Mouse (Mus musculus) limb, embryonic 14.5 days (tissue): ENCODE results near the gene Pip4p1. TPM values are rescaled to one million over a fixed set of nuclear protein-coding genes. Genes with fewer than 3 reads are reported as not detected.
"Not testable (repeated sequence)": the region's sequence is repeated elsewhere in the genome, so short reads cannot be mapped to it uniquely, and the experiment has no call there.

Experiments
- ATAC-seq: fragments of 200-750 bp; cut with Nextera tagmentation; 2 replicates; pipeline ENCODE4 v1.8.0; 2017; ENCODE audit warnings: low read depth, moderate number of reproducible peaks, moderate TSS enrichment; ENCODE audit not compliant: low FRiP score
- DNase-seq: peaks from one replicate; pipeline ENCODE4 v3.0.0-alpha.2; 2015; ENCODE audit warnings: low spot score
- H3K27ac ChIP-seq: fragments of 300-500 bp; sonication (generic); replicated peaks from 2 replicates; pipeline ENCODE4 v1.5.1; 2014; ENCODE audit warnings: low read depth, mild to moderate bottlenecking, low read length, moderate library complexity, mixed read lengths
- H3K27me3 ChIP-seq: fragments of 300-500 bp; sonication (generic); 2 replicates; pipeline ENCODE4 v1.6.1; 2014; ENCODE audit warnings: low read length, mixed read lengths; ENCODE audit not compliant: control insufficient read depth, insufficient read depth
- H3K36me3 ChIP-seq: fragments of 300-500 bp; sonication (generic); 2 replicates; pipeline ENCODE4 v1.6.1; 2014; ENCODE audit warnings: mild to moderate bottlenecking, low read length, moderate library complexity, mixed read lengths; ENCODE audit not compliant: control insufficient read depth, insufficient read depth
- H3K4me1 ChIP-seq: fragments of 300-500 bp; sonication (generic); 2 replicates; pipeline ENCODE4 v1.6.1; 2014; ENCODE audit warnings: antibody characterized with exemption, low read length, mixed read lengths; ENCODE audit not compliant: control insufficient read depth, insufficient read depth
- H3K4me2 ChIP-seq: fragments of 300-500 bp; sonication (generic); replicated peaks from 2 replicates; pipeline ENCODE4 v1.6.1; 2014; ENCODE audit warnings: low read depth, mild to moderate bottlenecking, low read length, moderate library complexity; ENCODE audit not compliant: severe bottlenecking
- H3K4me3 ChIP-seq: fragments of 300-500 bp; sonication (generic); replicated peaks from 2 replicates; pipeline ENCODE4 v1.5.1; 2014; ENCODE audit warnings: low read length
- H3K9ac ChIP-seq: fragments of 300-500 bp; sonication (generic); 2 replicates; pipeline ENCODE4 v1.6.1; 2014; ENCODE audit warnings: mild to moderate bottlenecking, low read depth, low read length, moderate library complexity; ENCODE audit not compliant: severe bottlenecking
- H3K9me3 ChIP-seq: fragments of 300-500 bp; sonication (generic); 2 replicates; pipeline ENCODE4 v1.6.1; 2016; ENCODE audit warnings: low read length; ENCODE audit not compliant: control insufficient read depth
- POLR2A ChIP-seq: fragments of 200-500 bp; IDR thresholded peaks from 2 replicates; pipeline ENCODE4 v1.8.0; 2012; ENCODE audit warnings: inconsistent platforms, mild to moderate bottlenecking, moderate library complexity, borderline replicate concordance; ENCODE audit not compliant: insufficient read depth, insufficient read length; ENCODE audit errors: extremely low read depth
- WGBS: fragments of 180-500 bp; shearing (Covaris S2); extraction: QIAGEN DNeasy Blood & Tissue Kit; methylation state at CpG from one replicate; pipeline ENCODE4 v1.1.7; 2014; 5-methylcytosine and 5-hydroxymethylcytosine counted together
- polyA plus RNA-seq, 2 experiments: library from polyadenylated mRNA; depleted of rRNA in 1 of 2; stranded (reverse) in 1 of 2; unstranded in 1 of 2; fragments of >200 nt; fragmentation: Nextera tagmentation in 1 of 2; extraction: Ambion mirVana in 1 of 2; gene quantifications; 2 replicates each; pipeline versions ENCODE4 v1.2.1 to v1.2.3; 2012 to 2014

Pip4p1 gene
- polyA plus RNA-seq, 2 experiments: 50.3 to 82.3 TPM

DNA sequence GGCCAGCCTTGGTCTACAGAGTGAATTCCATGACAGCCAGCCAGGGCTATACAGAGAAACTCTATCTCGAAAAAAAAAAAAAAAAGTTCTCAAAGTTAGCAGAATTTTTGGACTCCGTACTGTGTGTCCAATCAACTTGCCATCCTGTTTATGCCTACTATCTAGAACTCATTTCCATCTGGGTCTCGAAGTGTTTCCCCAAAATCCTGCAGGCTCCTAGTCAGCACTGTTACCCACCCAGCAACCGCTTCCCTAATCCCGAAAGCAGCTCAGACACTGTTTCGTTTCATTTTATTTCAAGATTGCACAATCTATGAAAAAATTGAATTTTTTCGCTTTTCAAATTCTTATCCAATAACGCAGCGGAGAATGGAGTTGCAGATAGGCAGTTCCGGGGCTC, 24.8 kb upstream of the Pip4p1 start:
- ATAC-seq: no peak
- Histone ChIP-seq H3K9ac (no peak overlapping the region), H3K4me3 (no peak overlapping the region), H3K4me2 (no peak overlapping the region), H3K4me1 (no peaks in the 10 kb centered on the region), H3K9me3 (no peaks in the 10 kb centered on the region), H3K27me3 (no peaks in the 10 kb centered on the region), H3K36me3 (peaks cover 6% of the 10 kb centered on the region; the same call in 1 of the 2 replicates), H3K27ac (no peak overlapping the region)
- 90% methylated on average over 10 of the region's 10 CpGs for WGBS
- no peak for TF ChIP-seq POLR2A
- DNase-seq: no peak

DNA sequence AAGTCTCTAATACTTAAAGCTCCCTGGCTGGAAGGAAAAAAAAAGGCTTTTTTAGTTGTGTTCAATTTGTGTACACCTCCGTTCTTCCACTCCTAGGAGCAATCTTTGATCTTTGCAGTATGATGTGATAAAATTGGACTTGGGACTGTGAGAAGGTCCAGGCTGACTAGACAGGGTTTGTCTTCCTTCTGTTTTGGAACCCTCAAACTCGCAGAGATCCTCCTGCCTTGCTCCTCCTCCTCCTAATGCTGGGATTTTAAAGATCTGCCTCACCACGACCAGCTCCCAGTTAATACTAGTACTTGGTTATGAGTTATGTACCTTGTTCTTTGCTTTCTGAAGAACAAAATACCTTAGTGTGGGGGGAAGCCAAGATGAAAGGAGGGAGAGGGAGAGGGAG, 14.9 kb upstream of the Pip4p1 start:
- not testable (repeated sequence) for H3K27me3 ChIP-seq, H3K4me1 ChIP-seq, DNase-seq, H3K36me3 ChIP-seq, H3K9me3 ChIP-seq, H3K27ac ChIP-seq, H3K9ac ChIP-seq, ATAC-seq
- WGBS: 11% methylated on average over 3 of the region's 3 CpGs
- H3K4me2 ChIP-seq: peak overlapping the region; percentile 57
- peak overlapping the region; percentile 47 for H3K4me3 ChIP-seq

DNA sequence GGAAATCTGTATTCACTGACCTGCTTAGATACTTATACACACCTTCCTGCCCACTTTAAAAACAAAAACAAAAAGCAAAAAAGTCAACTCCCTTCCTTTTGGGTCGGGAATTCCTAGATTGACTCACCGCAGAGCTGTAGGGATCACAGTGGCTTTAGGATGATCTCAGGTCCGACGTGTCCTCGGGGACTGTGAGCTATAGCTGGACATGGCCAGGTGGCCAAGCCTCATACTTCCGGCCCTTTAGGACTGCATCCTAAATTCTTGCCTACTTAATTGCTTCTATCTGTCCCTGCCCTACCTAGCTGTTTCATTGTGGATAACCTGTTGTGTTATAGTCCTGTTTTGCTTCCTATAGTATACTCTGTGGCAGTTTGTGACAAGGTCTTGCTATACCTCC, 14.4 kb upstream of the Pip4p1 start:
- DNase-seq, H3K27me3 ChIP-seq, H3K4me1 ChIP-seq, ATAC-seq, H3K36me3 ChIP-seq, H3K9me3 ChIP-seq: not testable (repeated sequence)
- Histone ChIP-seq H3K27ac (peak overlapping the region; percentile 83), H3K9ac (peak overlapping the region; percentile 58), H3K4me2 (peak overlapping the region; percentile 57), H3K4me3 (peak overlapping the region; percentile 47)
- WGBS: 8% methylated on average over 6 of the region's 6 CpGs

DNA sequence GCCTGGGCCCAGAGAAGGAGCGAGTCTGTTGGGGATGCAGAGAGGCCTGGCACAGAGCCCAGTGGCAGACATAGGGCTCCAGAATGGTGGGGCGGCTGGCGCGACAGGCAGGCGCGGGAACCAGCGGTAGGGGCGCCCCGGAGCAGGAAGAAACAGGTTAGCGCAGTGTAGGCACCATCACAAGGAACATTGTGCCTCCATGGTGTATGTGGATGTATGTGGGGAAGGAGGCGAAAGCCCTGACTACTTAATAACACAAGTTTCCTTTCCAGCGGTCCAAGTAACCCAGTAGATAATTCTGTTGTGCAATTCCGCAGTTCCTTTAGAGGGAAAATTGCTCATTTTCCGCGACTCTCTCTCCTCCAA, 14.0 kb upstream of the Pip4p1 start:
- Histone ChIP-seq H3K27ac (peak overlapping the region; percentile 83), H3K9ac (peak overlapping the region; percentile 58), H3K4me2 (peak overlapping the region; percentile 57), H3K4me3 (peak overlapping the region; percentile 47)
- ATAC-seq (peak; percentile 93), DNase-seq (peak; percentile 33)
- H3K36me3 ChIP-seq, H3K27me3 ChIP-seq, H3K4me1 ChIP-seq, H3K9me3 ChIP-seq: not testable (repeated sequence)
- TF ChIP-seq POLR2A: 0 out of 2 replicates have a peak, but pooled peaks have one; percentile 0
- WGBS: under 1% methylated on average over 14 of the region's 15 CpGs

DNA sequence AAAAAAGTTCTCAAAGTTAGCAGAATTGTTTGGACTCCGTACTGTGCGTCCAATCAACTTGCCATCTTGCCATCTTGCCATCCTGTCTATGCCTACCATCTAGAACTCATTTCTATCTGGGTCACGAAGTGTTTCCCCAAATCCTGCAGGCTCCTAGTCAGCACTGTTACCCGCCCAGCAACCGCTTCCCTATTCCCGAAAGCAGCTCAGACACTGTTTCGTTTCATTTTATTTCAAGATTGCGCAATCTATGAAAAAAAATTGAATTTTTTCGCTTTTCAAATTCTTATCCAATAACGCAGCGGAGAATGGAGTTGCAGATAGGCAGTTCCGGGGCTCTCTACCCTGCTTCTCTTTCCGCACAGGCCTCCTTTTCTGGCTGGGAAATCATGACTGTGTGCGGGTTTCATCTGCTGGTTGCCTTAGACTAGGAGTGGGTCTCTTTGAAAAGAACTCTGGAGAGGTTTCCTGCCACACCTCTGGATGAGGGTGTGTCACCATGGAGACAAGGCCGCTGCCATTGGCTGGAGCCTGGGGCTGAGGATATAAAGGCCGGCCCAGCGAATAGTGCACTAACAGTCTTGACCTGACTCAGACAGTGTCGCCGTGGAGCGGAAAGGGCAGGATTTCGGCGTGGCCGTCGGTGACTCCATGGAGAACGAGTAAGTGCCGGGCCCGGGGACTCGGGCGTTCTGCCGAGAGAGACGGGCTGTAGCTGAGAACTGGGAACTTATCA, 13.4 kb upstream of the Pip4p1 start, which contains the start of gene Gm49342:
Gene Gm49342 (plus strand): TSS at position 586 of the 736 bp plus-strand sequence.
- H3K9me3 ChIP-seq: no peaks in the 10 kb centered on the region
- peak; percentile 67; the same call in 1 of the 2 replicates for TF ChIP-seq POLR2A
- peak; percentile 96 for DNase-seq
- no peaks in the 10 kb centered on the region for H3K36me3 ChIP-seq
- no peaks in the 10 kb centered on the region for H3K27me3 ChIP-seq
- WGBS: 17% methylated on average over 31 of the region's 31 CpGs
- peak within 1 kb of the TSS; percentile 83 for H3K27ac ChIP-seq
- peak within 1 kb of the TSS; percentile 47 for H3K4me3 ChIP-seq
- peak within 1 kb of the TSS; percentile 58 for H3K9ac ChIP-seq
- H3K4me2 ChIP-seq: peak within 1 kb of the TSS; percentile 57
- no peaks in the 10 kb centered on the region for H3K4me1 ChIP-seq
- peak; percentile 99 for ATAC-seq

DNA sequence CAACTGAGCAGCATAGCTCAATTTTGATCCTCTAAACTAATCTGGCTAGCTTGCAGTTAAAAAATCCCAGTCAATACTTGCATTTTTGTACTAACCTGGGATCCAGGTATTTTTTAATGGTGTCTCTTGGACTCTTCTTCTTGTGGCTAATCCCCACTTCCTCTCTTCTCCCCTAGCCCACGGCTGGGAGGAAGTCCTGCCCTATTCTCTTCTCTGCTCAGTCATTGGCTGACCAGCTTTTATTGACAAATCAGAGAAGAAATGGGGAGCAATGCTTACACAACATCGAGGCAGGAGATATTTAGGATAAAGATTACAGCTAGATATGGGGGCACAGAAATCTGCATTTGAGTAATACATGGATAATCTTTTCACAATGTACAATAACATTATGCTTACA, 8.3 kb upstream of the Pip4p1 start:
- Histone ChIP-seq H3K27me3 (no peaks in the 10 kb centered on the region), H3K9me3 (no peaks in the 10 kb centered on the region), H3K27ac (no peak overlapping the region), H3K36me3 (no peaks in the 10 kb centered on the region), H3K9ac (no peak overlapping the region), H3K4me1 (no peaks in the 10 kb centered on the region), H3K4me2 (no peak overlapping the region), H3K4me3 (no peak overlapping the region)
- no peak for TF ChIP-seq POLR2A
- WGBS: 41% methylated on average over 2 of the region's 2 CpGs
- DNase-seq (no peak), ATAC-seq (no peak)
